In genomic region chr13:102507916-102508315, GRCm38 (mm10) we compare ENCODE assay signal across 24 mouse cellular contexts.
DNase-seq lines count a peak whose midpoint lies in the region; ATAC-seq and TF ChIP-seq lines count a peak whose summit lies in the region.
"Had no signal": no experiment of that assay in that cellular context is flagged by ENCODE, and none has a peak within 500 bp of the region (broad histone marks: within the 10 kb centered on the region; RNA-seq: fewer than 3 reads in every experiment).

No protein-coding gene starts in this region.

- no peaks in the 10 kb centered on the region for H3K27me3 ChIP-seq in liver, adult 2 months (ENCODE audit: control insufficient read depth, insufficient read depth, low read length)
- no peaks in the 10 kb centered on the region for H3K27me3 ChIP-seq in liver, embryonic 12.5 days (replicated peaks)
- H3K27me3 ChIP-seq in kidney, embryonic 14.5 days (ENCODE audit: control insufficient read depth, insufficient read depth, low read length), result no peaks in the 10 kb centered on the region
- H3K27me3 ChIP-seq: embryonic facial prominence, embryonic 12.5 days; embryonic facial prominence, embryonic 15.5 days; forebrain, embryonic 15.5 days; heart, embryonic 13.5 days; hindbrain, embryonic 12.5 days; hindbrain, embryonic 15.5 days had no signal

- no peak for TF ChIP-seq POLR2A in liver, adult 2 months (IDR thresholded peaks at IDR 0.05; ENCODE audit: extremely low read depth, insufficient read depth, low read length)

- TF ChIP-seq CTCF in gastrocnemius, adult 2 months (IDR thresholded peaks at IDR 0.05), result no peak
- no peak for TF ChIP-seq CTCF in liver, adult 2 months (IDR thresholded peaks at IDR 0.05; ENCODE audit: low read depth, low read length)

- no peak for ATAC-seq in liver, embryonic 12.5 days
- no peak for ATAC-seq in kidney, embryonic 14.5 days (ENCODE audit: low FRiP score, low TSS enrichment)
- ATAC-seq: activated CD4-positive, CD25-positive, alpha-beta regulatory T cell, adult 4 months; CD4-positive, CD25-positive, alpha-beta regulatory T cell, adult 4 months; forebrain, embryonic 15.5 days; intestine, postnatal 0 days had no signal

- no peaks in the 10 kb centered on the region for H3K4me1 ChIP-seq in liver, adult 2 months (ENCODE audit: control insufficient read depth, insufficient read depth, low read length)
- H3K4me1 ChIP-seq in liver, embryonic 12.5 days, result no peaks in the 10 kb centered on the region
- H3K4me1 ChIP-seq in kidney, embryonic 14.5 days (ENCODE audit: control insufficient read depth, insufficient read depth, low read length), result no peaks in the 10 kb centered on the region
- H3K4me1 ChIP-seq: embryonic facial prominence, embryonic 15.5 days; heart, embryonic 10.5 days; heart, embryonic 13.5 days; hindbrain, embryonic 12.5 days had no signal

- H3K27ac ChIP-seq in gastrocnemius, adult 2 months, result peak overlapping the region; percentile 16
- no peak overlapping the region for H3K27ac ChIP-seq in liver, adult 2 months (replicated peaks; ENCODE audit: insufficient read depth, low read depth, low read length)
- H3K27ac ChIP-seq in liver, embryonic 12.5 days, result no peak overlapping the region
- no peak overlapping the region for H3K27ac ChIP-seq in kidney, embryonic 14.5 days (ENCODE audit: low read depth, low read length)
- H3K27ac ChIP-seq: embryonic facial prominence, embryonic 12.5 days; embryonic facial prominence, embryonic 15.5 days; forebrain, embryonic 15.5 days; heart, adult 2 months; heart, embryonic 10.5 days; heart, embryonic 13.5 days; hindbrain, embryonic 12.5 days; hindbrain, embryonic 15.5 days had no signal

- no peak overlapping the region for H3K4me2 ChIP-seq in liver, embryonic 12.5 days
- H3K4me2 ChIP-seq in kidney, embryonic 14.5 days (replicated peaks; ENCODE audit: low read depth, low read length), result no peak overlapping the region
- H3K4me2 ChIP-seq: embryonic facial prominence, embryonic 12.5 days; embryonic facial prominence, embryonic 15.5 days; forebrain, embryonic 15.5 days; heart, embryonic 13.5 days; hindbrain, embryonic 12.5 days; hindbrain, embryonic 15.5 days had no signal

- no peaks in the 10 kb centered on the region for H3K79me2 ChIP-seq in liver, adult 2 months (ENCODE audit: control insufficient read depth, insufficient read depth, low read length)

- no peak overlapping the region for H3K9ac ChIP-seq in liver, adult 2 months (ENCODE audit: low read depth, low read length)
- no peak overlapping the region for H3K9ac ChIP-seq in liver, embryonic 12.5 days
- H3K9ac ChIP-seq in kidney, embryonic 14.5 days (ENCODE audit: low read depth, low read length), result no peak overlapping the region
- H3K9ac ChIP-seq: embryonic facial prominence, embryonic 12.5 days; embryonic facial prominence, embryonic 15.5 days; forebrain, embryonic 15.5 days; heart, embryonic 13.5 days; hindbrain, embryonic 12.5 days; hindbrain, embryonic 15.5 days had no signal

- no peak overlapping the region for H3K4me3 ChIP-seq in gastrocnemius, adult 2 months
- H3K4me3 ChIP-seq in liver, adult 2 months (ENCODE audit: insufficient read depth, low read depth, low read length), result no peak overlapping the region
- H3K4me3 ChIP-seq in liver, embryonic 12.5 days, result no peak overlapping the region
- no peak overlapping the region for H3K4me3 ChIP-seq in kidney, embryonic 14.5 days (ENCODE audit: low read length)
- H3K4me3 ChIP-seq: embryonic facial prominence, embryonic 12.5 days; embryonic facial prominence, embryonic 15.5 days; forebrain, embryonic 15.5 days; heart, adult 2 months; heart, embryonic 10.5 days; heart, embryonic 13.5 days; hindbrain, embryonic 12.5 days; hindbrain, embryonic 15.5 days had no signal

- no peaks in the 10 kb centered on the region for H3K36me3 ChIP-seq in liver, adult 2 months (ENCODE audit: control insufficient read depth, insufficient read depth, low read length)
- no peaks in the 10 kb centered on the region for H3K36me3 ChIP-seq in liver, embryonic 12.5 days
- no peaks in the 10 kb centered on the region for H3K36me3 ChIP-seq in kidney, embryonic 14.5 days (ENCODE audit: control insufficient read depth, insufficient read depth, low read length)
- H3K36me3 ChIP-seq: embryonic facial prominence, embryonic 12.5 days; embryonic facial prominence, embryonic 15.5 days; forebrain, embryonic 15.5 days; heart, embryonic 10.5 days; heart, embryonic 13.5 days; hindbrain, embryonic 12.5 days; hindbrain, embryonic 15.5 days had no signal

- intact Hi-C loops in gastrocnemius, adult 2 months (cut with DNase I), result no loop called here
- intact Hi-C loops in gastrocnemius, postnatal 14 days (cut with DNase I; ENCODE audit: low total_unique reads), result no loop called here

- peak; percentile 20 for DNase-seq in gastrocnemius, adult 2 months
- no peak for DNase-seq in gastrocnemius, postnatal 14 days
- peak; percentile 5 for DNase-seq in liver, adult 2 months (ENCODE audit: extremely low read depth, low read depth, low spot score)
- peak; percentile 59 for DNase-seq in NIH3T3 (ENCODE audit: low read depth)
- peak; percentile 58 for DNase-seq in skeletal muscle tissue, adult 2 months (ENCODE audit: low read depth, low spot score)
- DNase-seq: adrenal gland, postnatal 10 days; adrenal gland, postnatal 36 days; cerebellum, adult 18-20 months; cerebellum, adult 9-10 months; cerebellum, postnatal 14 days; heart, adult 2 months; heart, postnatal 14 days had no signal

- no peaks in the 10 kb centered on the region for H3K9me3 ChIP-seq in liver, embryonic 12.5 days (replicated peaks)
- H3K9me3 ChIP-seq in kidney, embryonic 14.5 days (ENCODE audit: control insufficient read depth, low read length), result no peaks in the 10 kb centered on the region
- H3K9me3 ChIP-seq: embryonic facial prominence, embryonic 12.5 days; embryonic facial prominence, embryonic 15.5 days; forebrain, embryonic 15.5 days; heart, embryonic 10.5 days; heart, embryonic 13.5 days; hindbrain, embryonic 12.5 days; hindbrain, embryonic 15.5 days had no signal
